Mouse (Mus musculus) midbrain, embryonic 10.5 days (tissue): ENCODE results near the gene Sfi1. TPM values are rescaled to one million over a fixed set of nuclear protein-coding genes. Genes with fewer than 3 reads are reported as not detected.
"Not testable (repeated sequence)": the region's sequence is repeated elsewhere in the genome, so short reads cannot be mapped to it uniquely, and the experiment has no call there.

Experiments
- DNase-seq: peaks from one replicate; pipeline ENCODE4 v3.0.0-alpha.2; 2017; ENCODE audit warnings: low spot score
- H3K27ac ChIP-seq: fragments of 300-500 bp; sonication (generic); replicated peaks from 2 replicates; pipeline ENCODE4 v1.5.1; 2016; ENCODE audit warnings: mild to moderate bottlenecking
- H3K27me3 ChIP-seq: fragments of 300-500 bp; sonication (generic); 2 replicates; pipeline ENCODE4 v1.6.1; 2016; ENCODE audit warnings: low read depth, mild to moderate bottlenecking; ENCODE audit not compliant: poor library complexity, severe bottlenecking
- H3K36me3 ChIP-seq: fragments of 300-500 bp; sonication (generic); 2 replicates; pipeline ENCODE4 v1.6.1; 2016; ENCODE audit warnings: mild to moderate bottlenecking, moderate library complexity
- H3K4me1 ChIP-seq: fragments of 300-500 bp; sonication (generic); 2 replicates; pipeline ENCODE4 v1.6.1; 2016
- H3K4me3 ChIP-seq: fragments of 300-500 bp; sonication (generic); 2 replicates; pipeline ENCODE4 v1.5.1; 2016; ENCODE audit warnings: mild to moderate bottlenecking, moderate library complexity
- H3K9me3 ChIP-seq: fragments of 300-500 bp; sonication (generic); replicated peaks from 2 replicates; pipeline ENCODE4 v1.6.1; 2016; ENCODE audit warnings: mild to moderate bottlenecking
- WGBS: fragments of 180-500 bp; shearing (Covaris S2); methylation state at CpG from one replicate; pipeline ENCODE4 v1.1.7; 2016; 5-methylcytosine and 5-hydroxymethylcytosine counted together
- polyA plus RNA-seq: library from polyadenylated mRNA; unstranded; fragments of >200 nt; fragmentation: Nextera tagmentation; extraction: Ambion mirVana; gene quantifications from 2 replicates; pipeline ENCODE4 v1.2.1, GENCODE M21; 2016

The Sfi1 gene
- polyA plus RNA-seq, 1 experiment from 2014 or later: 12.6 TPM

GRCm38 (mm10) chr11:3132957-3133356 is 60.3 kb downstream of the Sfi1 start:
- peaks cover 23% of the 10 kb centered on the region for H3K9me3 ChIP-seq
- WGBS: 85% methylated on average over 3 of the region's 3 CpGs
- DNase-seq, H3K27me3 ChIP-seq, H3K4me1 ChIP-seq, H3K4me3 ChIP-seq, H3K27ac ChIP-seq: not testable (repeated sequence)
- peaks cover 24% of the 10 kb centered on the region for H3K36me3 ChIP-seq

- H3K27ac ChIP-seq, H3K4me1 ChIP-seq, H3K27me3 ChIP-seq, H3K4me3 ChIP-seq: not testable (repeated sequence)
- peak; percentile 46 for DNase-seq
- peaks cover 25% of the 10 kb centered on the region for H3K9me3 ChIP-seq
- H3K36me3 ChIP-seq: peaks cover 24% of the 10 kb centered on the region
- 92% methylated on average over 10 of the region's 10 CpGs for WGBS
Observed at GRCm38 (mm10) chr11:3132001-3132400, 61.3 kb downstream of the Sfi1 start.

DNA sequence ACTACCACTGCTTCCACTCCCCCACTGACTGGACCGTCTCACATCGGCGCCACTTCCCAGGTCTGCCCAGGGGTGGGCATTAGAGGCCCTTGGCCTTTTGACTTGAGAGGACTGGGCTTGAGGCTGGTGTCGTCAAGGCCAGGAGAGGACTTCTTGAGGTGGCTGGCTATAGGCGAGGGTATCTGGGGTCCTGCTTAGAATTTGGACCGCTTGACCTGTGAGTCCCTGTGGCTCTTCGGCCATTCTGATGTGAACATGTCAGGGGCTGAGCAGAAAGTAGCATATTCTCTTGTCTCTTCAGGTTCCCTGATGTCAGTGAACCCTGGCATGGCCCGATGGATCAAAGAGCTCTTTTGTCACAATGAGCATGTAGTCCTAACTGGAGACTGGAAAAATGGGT is 63.4 kb downstream of the Sfi1 start:
- H3K27me3 ChIP-seq, H3K4me1 ChIP-seq, H3K4me3 ChIP-seq, H3K27ac ChIP-seq: not testable (repeated sequence)
- peaks cover 21% of the 10 kb centered on the region for H3K36me3 ChIP-seq
- peak; percentile 23 for DNase-seq
- H3K9me3 ChIP-seq: peaks cover 25% of the 10 kb centered on the region
- 92% methylated on average over 8 of the region's 8 CpGs for WGBS

DNA sequence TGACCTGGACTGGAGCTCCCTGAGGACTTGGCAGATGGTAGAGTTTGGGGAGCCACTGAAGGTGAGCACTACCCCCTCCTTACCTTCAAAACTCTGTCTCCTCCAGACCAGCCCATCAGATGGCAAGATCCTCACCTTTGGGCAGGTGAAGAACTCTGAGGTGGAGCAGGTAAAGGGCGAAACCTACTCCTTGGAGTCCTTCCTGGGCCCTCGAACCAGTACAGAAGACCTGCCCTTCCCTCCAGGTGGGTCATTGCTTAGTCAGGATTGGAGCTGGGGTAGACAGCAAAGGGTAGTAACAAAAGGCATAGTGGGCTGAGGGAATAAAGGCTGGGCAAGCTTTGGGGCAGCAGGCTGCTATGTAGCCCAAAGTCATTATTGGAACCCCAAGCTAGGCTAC is 64.0 kb downstream of the Sfi1 start:
- peaks cover 25% of the 10 kb centered on the region for H3K9me3 ChIP-seq
- H3K36me3 ChIP-seq: peaks cover 21% of the 10 kb centered on the region
- WGBS: 95% methylated on average over 2 of the region's 2 CpGs
- H3K4me1 ChIP-seq, H3K27ac ChIP-seq, H3K4me3 ChIP-seq, DNase-seq, H3K27me3 ChIP-seq: not testable (repeated sequence)

GRCm38 (mm10) chr11:3127303-3127795 is 65.9 kb downstream of the Sfi1 start:
- DNase-seq, H3K27ac ChIP-seq, H3K4me3 ChIP-seq, H3K4me1 ChIP-seq, H3K27me3 ChIP-seq: not testable (repeated sequence)
- WGBS: 95% methylated on average over 5 of the region's 7 CpGs
- Histone ChIP-seq H3K36me3 (peaks cover 16% of the 10 kb centered on the region), H3K9me3 (peaks cover 26% of the 10 kb centered on the region)

DNA sequence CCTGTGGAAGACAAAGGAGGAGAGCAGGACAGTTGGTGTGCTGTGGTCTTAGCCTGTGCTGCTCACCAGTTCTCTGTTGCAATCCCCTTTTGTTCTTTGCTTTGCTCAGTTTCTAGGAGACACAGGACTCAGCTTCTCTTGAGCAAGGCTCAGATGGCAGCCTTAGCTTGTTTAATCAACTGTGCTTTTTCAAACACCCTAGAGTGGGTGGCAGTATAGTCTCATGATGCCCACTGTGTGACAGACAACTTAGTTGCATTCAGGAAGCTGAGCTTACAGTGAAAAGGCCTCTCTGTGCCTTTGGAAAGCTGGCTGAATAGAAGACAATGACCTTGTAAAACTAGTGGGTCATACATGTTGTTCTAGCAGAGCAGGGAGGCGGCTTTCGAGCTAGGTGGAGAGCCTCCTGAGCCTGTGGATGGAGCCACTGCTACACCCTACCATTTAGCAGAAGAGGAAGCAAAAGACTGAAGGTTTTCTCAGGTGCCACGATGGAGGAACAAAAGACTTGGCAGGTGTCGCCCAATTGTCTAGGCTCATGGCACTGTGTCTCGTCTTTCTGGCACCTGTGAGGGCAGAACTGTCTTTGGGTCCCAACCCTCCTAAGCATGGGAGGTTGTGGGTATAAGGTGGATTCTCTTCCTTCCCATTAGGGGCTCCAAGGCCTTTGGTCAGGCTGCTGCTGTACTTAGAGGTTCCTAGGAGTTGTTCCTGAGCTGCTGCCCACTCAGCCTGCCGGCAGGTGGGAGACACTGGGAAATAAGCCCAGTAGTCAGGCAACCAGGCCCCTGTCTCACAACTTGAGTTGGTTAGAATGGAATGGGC is 66.6 kb downstream of the Sfi1 start:
- not testable (repeated sequence) for H3K4me3 ChIP-seq, H3K4me1 ChIP-seq, H3K27ac ChIP-seq, H3K27me3 ChIP-seq, DNase-seq
- 85% methylated on average over 6 of the region's 6 CpGs for WGBS
- peaks cover 26% of the 10 kb centered on the region for H3K9me3 ChIP-seq
- H3K36me3 ChIP-seq: peaks cover 16% of the 10 kb centered on the region

- H3K4me3 ChIP-seq, H3K4me1 ChIP-seq, H3K27ac ChIP-seq, DNase-seq, H3K27me3 ChIP-seq: not testable (repeated sequence)
- 90% methylated on average over 4 of the region's 4 CpGs for WGBS
- peaks cover 31% of the 10 kb centered on the region for H3K9me3 ChIP-seq
- peaks cover 11% of the 10 kb centered on the region for H3K36me3 ChIP-seq
Observed at GRCm38 (mm10) chr11:3125922-3126321, 67.3 kb downstream of the Sfi1 start.

DNA sequence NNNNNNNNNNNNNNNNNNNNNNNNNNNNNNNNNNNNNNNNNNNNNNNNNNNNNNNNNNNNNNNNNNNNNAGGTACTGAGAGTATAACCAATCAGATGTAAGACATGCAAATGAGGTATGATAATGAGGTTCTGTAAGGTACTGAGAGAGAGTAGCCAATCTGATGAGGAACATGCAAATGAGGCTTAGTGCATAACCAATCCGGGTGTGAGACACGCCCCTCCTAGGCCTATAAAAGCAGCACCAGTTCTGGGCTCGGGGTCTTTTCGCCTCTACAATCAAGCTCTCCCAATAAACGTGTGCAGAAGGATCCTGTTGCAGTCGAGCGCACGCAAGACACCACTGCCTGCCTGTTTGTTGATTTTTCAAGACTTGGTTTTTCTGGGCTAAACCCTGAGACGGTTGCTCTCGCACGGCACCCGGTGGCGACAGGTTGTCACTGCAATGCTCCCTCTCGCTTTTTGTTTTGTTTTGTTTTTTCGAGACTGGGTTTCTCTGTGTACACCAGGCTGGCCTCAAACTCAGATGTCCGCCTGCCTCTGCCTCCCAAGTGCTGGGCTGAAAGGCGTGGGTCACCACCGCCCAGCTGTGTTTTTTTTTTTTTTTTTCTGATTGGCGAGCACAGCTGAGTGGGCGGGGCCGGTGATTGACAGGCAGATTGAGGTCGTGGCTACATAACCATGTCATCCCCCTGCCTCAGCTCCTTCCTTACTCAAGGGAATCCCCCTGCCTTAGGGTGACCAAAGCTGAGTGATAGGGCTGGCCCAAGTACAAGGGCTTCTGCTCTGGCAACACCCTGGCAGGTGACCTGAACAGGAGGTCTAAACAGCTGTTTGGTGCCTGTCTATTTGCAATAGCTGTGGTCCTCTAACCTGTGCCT is 68.1 kb downstream of the Sfi1 start:
- H3K36me3 ChIP-seq, H3K27me3 ChIP-seq, H3K4me3 ChIP-seq, DNase-seq, H3K4me1 ChIP-seq, H3K27ac ChIP-seq: not testable (repeated sequence)
- WGBS: 88% methylated on average over 22 of the region's 22 CpGs
- H3K9me3 ChIP-seq: peaks cover 33% of the 10 kb centered on the region

- H3K36me3 ChIP-seq: no peaks in the 10 kb centered on the region
- 72% methylated on average over 3 of the region's 3 CpGs for WGBS
- no peak for DNase-seq
- no peak overlapping the region for H3K27ac ChIP-seq
- H3K4me1 ChIP-seq: no peaks in the 10 kb centered on the region
- H3K9me3 ChIP-seq: peaks cover 54% of the 10 kb centered on the region
- H3K27me3 ChIP-seq: no peaks in the 10 kb centered on the region
- H3K4me3 ChIP-seq: no peak overlapping the region
Observed at GRCm38 (mm10) chr11:3114403-3114802, 78.9 kb downstream of the Sfi1 start.

GRCm38 (mm10) chr11:3106154-3106553 is 87.1 kb downstream of the Sfi1 start:
- peaks cover 96% of the 10 kb centered on the region for H3K9me3 ChIP-seq
- WGBS: 73% methylated on average over 3 of the region's 3 CpGs
- no peak for DNase-seq

GRCm38 (mm10) chr11:3105261-3105731 is 88.0 kb downstream of the Sfi1 start:
- 91% methylated on average over 21 of the region's 21 CpGs for WGBS
- Histone ChIP-seq H3K9me3 (peaks cover 94% of the 10 kb centered on the region), H3K27ac (no peak overlapping the region), H3K27me3 (no peaks in the 10 kb centered on the region), H3K36me3 (no peaks in the 10 kb centered on the region), H3K4me1 (no peaks in the 10 kb centered on the region), H3K4me3 (no peak overlapping the region)
- DNase-seq: no peak

More at GRCm38 (mm10) chr11:3106154-3106553, 87.1 kb downstream of the Sfi1 start:
- H3K4me3 ChIP-seq: no peak overlapping the region
- no peaks in the 10 kb centered on the region for H3K4me1 ChIP-seq
- H3K36me3 ChIP-seq: no peaks in the 10 kb centered on the region
- no peak overlapping the region for H3K27ac ChIP-seq
- H3K27me3 ChIP-seq: no peaks in the 10 kb centered on the region

DNA sequence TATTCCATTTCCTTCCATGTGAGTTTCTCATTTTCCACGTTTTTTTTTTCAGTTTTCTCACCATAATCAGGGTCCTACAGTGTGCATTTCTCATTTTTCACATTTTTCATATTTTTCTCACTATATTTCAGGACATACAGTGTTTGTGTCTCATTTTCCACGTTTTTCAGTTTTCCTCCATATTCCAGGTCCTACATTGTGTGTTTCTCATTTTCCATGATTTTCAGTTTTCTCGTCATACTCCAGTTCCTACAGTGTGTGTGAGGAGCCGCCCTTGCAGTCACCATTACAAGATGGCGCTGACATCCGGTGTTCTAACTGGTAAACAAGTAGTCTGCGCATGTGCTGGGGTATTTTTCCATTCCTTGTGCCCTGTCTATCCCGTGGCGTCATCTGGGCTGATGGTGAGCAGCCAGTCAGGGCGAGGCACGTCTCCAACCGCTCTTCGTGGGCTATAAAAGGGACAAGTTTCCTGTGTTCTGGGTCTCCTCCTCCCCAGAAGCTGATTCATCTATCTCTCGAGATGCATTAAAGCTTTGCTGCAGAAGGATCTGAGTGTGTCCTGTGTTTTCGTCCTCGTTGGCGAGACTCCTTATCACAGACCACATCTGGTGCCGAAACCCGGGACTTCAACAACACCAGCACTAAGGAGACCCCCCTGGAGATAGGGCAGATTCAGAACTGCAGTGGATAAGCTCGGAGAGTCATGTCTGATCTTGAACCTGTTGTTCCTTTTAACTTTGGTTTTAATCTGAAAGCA is 88.6 kb downstream of the Sfi1 start:
- not testable (repeated sequence) for H3K36me3 ChIP-seq, H3K4me1 ChIP-seq, H3K4me3 ChIP-seq, H3K27ac ChIP-seq, H3K27me3 ChIP-seq, DNase-seq
- WGBS: 88% methylated on average over 20 of the region's 20 CpGs
- peaks cover 96% of the 10 kb centered on the region for H3K9me3 ChIP-seq
